Mouse (Mus musculus) CD4-positive naive resting alpha-beta T cell, adult 76 days (primary cell): ENCODE data around the gene Fndc10. TPM values are rescaled to one million over a fixed set of nuclear protein-coding genes. Genes with fewer than 3 reads are reported as not detected.

ENCODE experiments used
- total RNA-seq: library from RNA; stranded (reverse); gene quantifications from one replicate; pipeline ENCODE4 v1.2.4, GENCODE M21; 2023

Fndc10 gene
- 8.0 TPM for total RNA-seq

DNA sequence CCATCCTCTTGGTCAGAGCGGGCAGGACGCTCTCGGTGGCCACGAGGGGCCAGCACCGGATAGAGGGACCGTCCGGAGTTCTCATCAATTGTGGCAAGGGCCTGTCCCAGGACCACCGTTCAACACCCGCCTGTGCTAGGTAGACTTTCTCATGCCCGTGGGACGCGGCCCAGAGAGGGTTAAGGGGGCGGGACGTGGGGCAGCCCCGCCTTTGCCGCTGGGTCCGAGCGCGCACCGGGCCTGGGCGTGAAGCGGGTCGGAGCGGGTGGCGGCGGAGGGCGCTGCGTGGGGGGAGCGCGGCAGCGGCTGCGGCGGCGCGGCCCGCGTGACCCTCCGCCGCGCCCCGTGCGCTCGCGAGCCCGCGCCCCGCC is at the start of gene Fndc10:
Fndc10 (plus strand) TSS at position 232 of the 371 bp plus-strand sequence.

GRCm38 (mm10) chr4:155645308-155645707 is 48.8 kb upstream of the Fndc10 start, which contains the start of gene Gm10563:
Gm10563 (minus strand) TSS chr4:155645408.

DNA sequence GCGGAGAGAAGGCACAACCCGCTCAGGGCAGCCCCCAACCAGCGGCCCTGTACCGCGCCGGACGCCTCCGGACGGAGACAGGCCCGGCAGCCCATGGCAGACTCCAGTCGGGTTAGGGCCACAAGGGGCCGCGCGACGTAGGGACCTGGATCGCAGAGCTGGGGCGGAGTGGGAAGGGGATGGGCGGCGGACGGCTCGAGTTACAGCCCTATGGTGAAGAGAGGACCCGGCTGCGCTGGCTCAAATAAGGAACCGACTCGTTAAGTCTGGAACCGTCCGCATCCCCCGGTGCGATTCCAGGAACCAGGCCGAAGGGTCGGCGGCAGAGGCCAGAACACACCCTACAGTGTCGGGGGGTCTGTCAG is 41.1 kb upstream of the Fndc10 start, which contains the start of gene Mmp23:
Mmp23 (minus strand) TSS at position 299 of the 365 bp plus-strand sequence.

GRCm38 (mm10) chr4:155668689-155669597 is 25.2 kb upstream of the Fndc10 start, which contains the start of gene Mib2:
Mib2 (minus strand) TSS chr4:155669198.

GRCm38 (mm10) chr4:155704721-155705591 is 10.8 kb downstream of the Fndc10 start, which contains the start of gene Ssu72:
Ssu72 (plus strand) TSS chr4:155704800.

GRCm38 (mm10) chr4:155734350-155734941 is 40.3 kb downstream of the Fndc10 start, which contains the start of gene Tmem240:
Tmem240 (plus strand) TSS chr4:155734800.

Other genes starting within 250 kb of the Fndc10 start
- gene Tmem52, start 225.2 kb upstream of the Fndc10 start, total RNA-seq, result not detected
- 275 TPM for gene Gnb1, start 203.0 kb upstream of the Fndc10 start, total RNA-seq
- 46.9 TPM for gene Nadk, start 132.0 kb upstream of the Fndc10 start, total RNA-seq
- gene Slc35e2, start 92.9 kb upstream of the Fndc10 start, total RNA-seq, result 34.9 TPM
- gene Cdk11b, start 69.5 kb upstream of the Fndc10 start, total RNA-seq, result 204 TPM
- gene Gm10563, start 48.9 kb upstream of the Fndc10 start, total RNA-seq, result not detected
- not detected for gene Mmp23, start 41.0 kb upstream of the Fndc10 start, total RNA-seq
- gene Mib2, start 25.1 kb upstream of the Fndc10 start, total RNA-seq, result 35.2 TPM
- gene Ssu72, start 10.5 kb downstream of the Fndc10 start, total RNA-seq, result 69.3 TPM
- 1.2 TPM for gene Tmem240, start 40.5 kb downstream of the Fndc10 start, total RNA-seq
- 52.2 TPM for gene Atad3a, start 66.8 kb downstream of the Fndc10 start, total RNA-seq
- not detected for gene Vwa1, start 80.4 kb downstream of the Fndc10 start, total RNA-seq
- not detected for gene Tmem88b, start 91.5 kb downstream of the Fndc10 start, total RNA-seq
- not detected for gene Ankrd65, start 96.1 kb downstream of the Fndc10 start, total RNA-seq
- 36.7 TPM for gene Mrpl20, start 108.5 kb downstream of the Fndc10 start, total RNA-seq
- gene Ccnl2, start 118.1 kb downstream of the Fndc10 start, total RNA-seq, result 283 TPM
- 73.2 TPM for gene Aurkaip1, start 136.9 kb downstream of the Fndc10 start, total RNA-seq
- 3.2 TPM for gene Mxra8, start 145.3 kb downstream of the Fndc10 start, total RNA-seq
- 67.2 TPM for gene Dvl1, start 153.1 kb downstream of the Fndc10 start, total RNA-seq
- 1.6 TPM for gene Tas1r3, start 169.0 kb downstream of the Fndc10 start, total RNA-seq
- 9.6 TPM for gene Cptp, start 175.1 kb downstream of the Fndc10 start, total RNA-seq
- 49.4 TPM for gene Ints11, start 175.2 kb downstream of the Fndc10 start, total RNA-seq
- 33.6 TPM for gene Pusl1, start 197.4 kb downstream of the Fndc10 start, total RNA-seq
- gene Acap3, start 197.5 kb downstream of the Fndc10 start, total RNA-seq, result 46.6 TPM
- gene Ube2j2, start 249.5 kb downstream of the Fndc10 start, total RNA-seq, result 147 TPM